Mouse (Mus musculus): ENCODE results near the gene Adig.

The Adig gene

GRCm38 (mm10) chr2:158539433-158540305, 37.3 kb downstream of the Adig start:
- ATAC-seq (ENCODE audit: insufficient number of reproducible peaks, low FRiP score, low TSS enrichment): no peak

- ATAC-seq (ENCODE audit: insufficient number of reproducible peaks, low FRiP score, low TSS enrichment): no peak
Observed at GRCm38 (mm10) chr2:158541286-158541685, 38.9 kb downstream of the Adig start.

GRCm38 (mm10) chr2:158545266-158545665, 42.9 kb downstream of the Adig start:
- ATAC-seq (ENCODE audit: insufficient number of reproducible peaks, low FRiP score, low TSS enrichment): no peak

GRCm38 (mm10) chr2:158546751-158547150, 44.3 kb downstream of the Adig start:
- ATAC-seq (ENCODE audit: insufficient number of reproducible peaks, low FRiP score, low TSS enrichment): peak; percentile 54

- ATAC-seq (ENCODE audit: insufficient number of reproducible peaks, low FRiP score, low TSS enrichment): peak; percentile 68; the same call in 1 of the 2 replicates
Observed at GRCm38 (mm10) chr2:158550067-158550466, 47.7 kb downstream of the Adig start.

- no peak for ATAC-seq (ENCODE audit: insufficient number of reproducible peaks, low FRiP score, low TSS enrichment)
Observed at GRCm38 (mm10) chr2:158554366-158554765, 52.0 kb downstream of the Adig start.

- ATAC-seq (ENCODE audit: insufficient number of reproducible peaks, low FRiP score, low TSS enrichment): no peak
Observed at GRCm38 (mm10) chr2:158555252-158555651, 52.8 kb downstream of the Adig start.

GRCm38 (mm10) chr2:158555812-158556211, 53.4 kb downstream of the Adig start:
- no peak for ATAC-seq (ENCODE audit: insufficient number of reproducible peaks, low FRiP score, low TSS enrichment)

- ATAC-seq (ENCODE audit: insufficient number of reproducible peaks, low FRiP score, low TSS enrichment): peak; percentile 39; the same call in 1 of the 2 replicates
Observed at GRCm38 (mm10) chr2:158556225-158556624, 53.8 kb downstream of the Adig start.

GRCm38 (mm10) chr2:158556750-158557149, 54.3 kb downstream of the Adig start:
- no peak for ATAC-seq (ENCODE audit: insufficient number of reproducible peaks, low FRiP score, low TSS enrichment)
